Mouse (Mus musculus): Measurements from ENCODE around the gene Eif4enif1. TPM values are rescaled to one million over a fixed set of nuclear protein-coding genes. Genes with fewer than 3 reads are reported as not detected.

Gene Eif4enif1
- polyA plus RNA-seq, 2 experiments: 22.3 to 35.9 TPM

GRCm38 (mm10) chr11:3289302-3289802 is 87.2 kb downstream of the Eif4enif1 start:
- DNase-seq (ENCODE audit: low read depth in 3 of 3, low spot score in 3 of 3): peak in 1 of 3 experiments; percentile 29
- H3K4me1 ChIP-seq (replicated peaks; ENCODE audit: control insufficient read depth in 2 of 2, insufficient read depth in 2 of 2, low read length in 1 of 2): peaks cover 3 to 33% of the 10 kb centered on the region in 2 experiments

GRCm38 (mm10) chr11:3289803-3290639 is 87.8 kb downstream of the Eif4enif1 start:
- Histone ChIP-seq H3K9ac (replicated peaks) (peak overlapping the region; percentile 73), H3K4me3 (ENCODE audit: insufficient read depth in 1 of 2, low read depth in 2 of 2, low read length in 2 of 2) (peak overlapping the region; percentile 80 to 87), H3K4me1 (replicated peaks; ENCODE audit: control insufficient read depth in 2 of 2, insufficient read depth in 2 of 2, low read length in 1 of 2) (peaks cover 3 to 33% of the 10 kb centered on the region in 2 experiments), H3K36me3 (replicated peaks; ENCODE audit: control insufficient read depth, insufficient read depth, low read depth) (peaks cover 16% of the 10 kb centered on the region), H3K4me2 (ENCODE audit: low read depth) (peak overlapping the region; percentile 99), H3K27me3 (ENCODE audit: control insufficient read depth, insufficient read depth, low read length) (no peaks in the 10 kb centered on the region), H3K27ac (peak overlapping the region; percentile 40), H3K9me3 (ENCODE audit: control insufficient read depth, low read length) (no peaks in the 10 kb centered on the region)
- peak; percentile 60 to 62 (median 61) for DNase-seq (ENCODE audit: low read depth in 3 of 3, low spot score in 3 of 3)
- WGBS (ENCODE audit: insufficient replicate concordance): under 1% methylated on average over 85 of the region's 92 CpGs
- TF ChIP-seq EP300 (IDR thresholded peaks at IDR 0.05; ENCODE audit: low read depth): no peak
- peak; percentile 65 for TF ChIP-seq CTCF (IDR thresholded peaks at IDR 0.05; ENCODE audit: low read depth)
- ATAC-seq (ENCODE audit: insufficient read depth): peak; percentile 59

More at GRCm38 (mm10) chr11:3289302-3289802, 87.2 kb downstream of the Eif4enif1 start:
- Histone ChIP-seq H3K9me3 (ENCODE audit: control insufficient read depth, low read length) (no peaks in the 10 kb centered on the region), H3K4me3 (ENCODE audit: insufficient read depth in 1 of 2, low read depth in 2 of 2, low read length in 2 of 2) (peak overlapping the region; percentile 80 to 87), H3K9ac (replicated peaks) (peak overlapping the region; percentile 73), H3K27me3 (ENCODE audit: control insufficient read depth, insufficient read depth, low read length) (no peaks in the 10 kb centered on the region), H3K36me3 (replicated peaks; ENCODE audit: control insufficient read depth, insufficient read depth, low read depth) (peaks cover 12% of the 10 kb centered on the region), H3K4me2 (ENCODE audit: low read depth) (peak overlapping the region; percentile 99), H3K27ac (peak overlapping the region; percentile 40)
- ATAC-seq (ENCODE audit: insufficient read depth): peak; percentile 65
- WGBS (ENCODE audit: insufficient replicate concordance): under 1% methylated on average over 33 of the region's 40 CpGs
- TF ChIP-seq CTCF (IDR thresholded peaks at IDR 0.05; ENCODE audit: low read depth) (0 out of 2 replicates have a peak, but pooled peaks have one; percentile 7), EP300 (IDR thresholded peaks at IDR 0.05; ENCODE audit: low read depth) (no peak)

- WGBS (ENCODE audit: insufficient replicate concordance): under 1% methylated on average over 50 of the region's 50 CpGs
- H3K27ac ChIP-seq: peak overlapping the region; percentile 74
- no peaks in the 10 kb centered on the region for H3K9me3 ChIP-seq (ENCODE audit: control insufficient read depth, low read length)
- peak overlapping the region; percentile 73 for H3K9ac ChIP-seq (replicated peaks)
- ATAC-seq (ENCODE audit: insufficient read depth) (peak; percentile 25), DNase-seq (ENCODE audit: low read depth in 3 of 3, low spot score in 3 of 3) (peak in 1 of 3 experiments; percentile 48)
- H3K4me2 ChIP-seq (ENCODE audit: low read depth): peak overlapping the region; percentile 99
- no peak for TF ChIP-seq EP300 (IDR thresholded peaks at IDR 0.05; ENCODE audit: low read depth)
- TF ChIP-seq CTCF (IDR thresholded peaks at IDR 0.05; ENCODE audit: low read depth): no peak
- peaks cover 19% of the 10 kb centered on the region for H3K36me3 ChIP-seq (replicated peaks; ENCODE audit: control insufficient read depth, insufficient read depth, low read depth)
- H3K4me3 ChIP-seq (ENCODE audit: insufficient read depth in 1 of 2, low read depth in 2 of 2, low read length in 2 of 2): peak overlapping the region; percentile 80 to 87
- no peaks in the 10 kb centered on the region for H3K27me3 ChIP-seq (ENCODE audit: control insufficient read depth, insufficient read depth, low read length)
- H3K4me1 ChIP-seq (replicated peaks; ENCODE audit: control insufficient read depth in 2 of 2, insufficient read depth in 2 of 2, low read length in 1 of 2): peaks cover 3 to 33% of the 10 kb centered on the region in 2 experiments
Observed at GRCm38 (mm10) chr11:3290640-3291310, 88.6 kb downstream of the Eif4enif1 start.

GRCm38 (mm10) chr11:3291311-3292061 is 89.3 kb downstream of the Eif4enif1 start:
- Histone ChIP-seq H3K27me3 (ENCODE audit: control insufficient read depth, insufficient read depth, low read length) (no peaks in the 10 kb centered on the region), H3K4me1 (replicated peaks; ENCODE audit: control insufficient read depth in 2 of 2, insufficient read depth in 2 of 2, low read length in 1 of 2) (peaks cover 3 to 33% of the 10 kb centered on the region in 2 experiments), H3K4me3 (ENCODE audit: insufficient read depth in 1 of 2, low read depth in 2 of 2, low read length in 2 of 2) (peak overlapping the region; percentile 80 to 87), H3K4me2 (ENCODE audit: low read depth) (peak overlapping the region; percentile 99), H3K9me3 (ENCODE audit: control insufficient read depth, low read length) (no peaks in the 10 kb centered on the region), H3K36me3 (replicated peaks; ENCODE audit: control insufficient read depth, insufficient read depth, low read depth) (peaks cover 21% of the 10 kb centered on the region), H3K27ac (peak overlapping the region; percentile 74), H3K9ac (replicated peaks) (peak overlapping the region; percentile 73)
- whole genome bisulfite sequencing (ENCODE audit: insufficient replicate concordance): under 1% methylated on average over 26 of the region's 26 CpGs
- DNase-seq (ENCODE audit: low read depth in 3 of 3, low spot score in 3 of 3) (no peak), ATAC-seq (ENCODE audit: insufficient read depth) (no peak)
- TF ChIP-seq EP300 (IDR thresholded peaks at IDR 0.05; ENCODE audit: low read depth): no peak
- no peak for TF ChIP-seq CTCF (IDR thresholded peaks at IDR 0.05; ENCODE audit: low read depth)

Data from liver, embryonic 14.5 days (tissue).